Comparison of ENCODE assay signal across 25 mouse cellular contexts in the genomic region with DNA sequence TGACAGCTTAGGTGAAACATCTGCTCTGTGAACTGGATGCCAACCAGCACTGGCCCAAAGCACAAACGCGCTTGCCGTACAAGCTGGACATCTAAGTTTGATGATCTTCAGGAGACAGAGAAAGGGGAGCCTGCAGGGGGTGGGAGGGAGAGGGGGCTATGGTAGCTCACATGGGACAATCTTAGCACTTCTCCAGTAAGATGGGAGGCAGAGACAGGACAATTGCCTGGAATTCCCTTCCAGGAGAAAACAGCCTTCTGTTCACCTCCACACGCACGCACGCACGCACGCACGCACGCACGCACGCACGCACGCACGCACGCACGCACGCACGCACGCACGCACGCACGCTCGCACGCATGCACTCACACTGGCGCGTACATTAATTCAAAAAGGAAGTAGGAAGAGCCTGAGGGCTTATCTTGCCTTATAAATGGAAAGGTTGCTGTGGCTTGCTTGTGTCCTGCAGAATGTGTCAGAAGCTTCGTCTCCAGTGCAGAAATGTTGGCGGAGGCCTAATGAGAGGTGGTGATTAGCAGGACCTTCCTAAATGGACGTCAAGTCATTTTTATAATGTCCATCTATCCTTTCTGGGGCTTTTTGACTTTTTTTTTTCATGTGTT.
"Had no signal": no experiment of that assay in that cellular context is flagged by ENCODE, and none has a peak within 500 bp of the region (broad histone marks: within the 10 kb centered on the region; RNA-seq: fewer than 3 reads in every experiment).

No protein-coding gene starts in this region.

- H3K27ac ChIP-seq: kidney, postnatal 0 days; layer of hippocampus, adult 2 months; limb, embryonic 10.5 days; limb, embryonic 13.5 days; liver, embryonic 12.5 days; liver, embryonic 15.5 days; lung, embryonic 15.5 days; midbrain, embryonic 10.5 days; midbrain, embryonic 13.5 days; neural tube, embryonic 13.5 days had no signal

- DNase-seq: kidney, postnatal 25 days; layer of hippocampus, adult 9-11 months; liver; lung, adult 18-20 months; lung, postnatal 10 days; lung, postnatal 36 days; retina, postnatal 1 day; right cerebral cortex, postnatal 25 days; spleen, adult 18-20 months; thymus, adult 18-20 months; thymus, postnatal 14 days; thymus, postnatal 4 days had no signal

- H3K4me3 ChIP-seq: layer of hippocampus, adult 2 months; limb, embryonic 10.5 days; limb, embryonic 13.5 days; liver, embryonic 12.5 days; liver, embryonic 15.5 days; lung, embryonic 15.5 days; megakaryocyte, embryonic 14.5 days; midbrain, embryonic 10.5 days; midbrain, embryonic 13.5 days; myocyte; neural tube, embryonic 13.5 days had no signal

- H3K9ac ChIP-seq: limb, embryonic 13.5 days; liver, embryonic 12.5 days; liver, embryonic 15.5 days; lung, embryonic 15.5 days; midbrain, embryonic 13.5 days; neural tube, embryonic 13.5 days had no signal

- H3K4me1 ChIP-seq: liver, embryonic 12.5 days had no signal

- H3K36me3 ChIP-seq: liver, embryonic 12.5 days; liver, embryonic 15.5 days; lung, embryonic 15.5 days; midbrain, embryonic 10.5 days; midbrain, embryonic 13.5 days; neural tube, embryonic 13.5 days had no signal

- H3K27me3 ChIP-seq: limb, embryonic 13.5 days; liver, embryonic 12.5 days; lung, embryonic 15.5 days; megakaryocyte, embryonic 14.5 days; midbrain, embryonic 13.5 days; neural tube, embryonic 13.5 days had no signal

- ATAC-seq: liver, embryonic 12.5 days; midbrain, embryonic 13.5 days; midbrain, embryonic 16.5 days had no signal

- H3K4me2 ChIP-seq: limb, embryonic 13.5 days; liver, embryonic 12.5 days; liver, embryonic 15.5 days; lung, embryonic 15.5 days; midbrain, embryonic 13.5 days; neural tube, embryonic 13.5 days had no signal

- H3K9me3 ChIP-seq: limb, embryonic 10.5 days; limb, embryonic 13.5 days; liver, embryonic 12.5 days; liver, embryonic 15.5 days; lung, embryonic 15.5 days; midbrain, embryonic 10.5 days; midbrain, embryonic 13.5 days; neural tube, embryonic 13.5 days had no signal
